Mouse (Mus musculus): ENCODE measurements around the gene Dock6. TPM values are rescaled to one million over a fixed set of nuclear protein-coding genes. Genes with fewer than 3 reads are reported as not detected.
A peak's percentile ranks its signal among the peaks of the same experiment; 100 is the strongest.

Dock6 gene
- polyA plus RNA-seq, 1 experiment from 2014 or later = 11.8 TPM

DNA sequence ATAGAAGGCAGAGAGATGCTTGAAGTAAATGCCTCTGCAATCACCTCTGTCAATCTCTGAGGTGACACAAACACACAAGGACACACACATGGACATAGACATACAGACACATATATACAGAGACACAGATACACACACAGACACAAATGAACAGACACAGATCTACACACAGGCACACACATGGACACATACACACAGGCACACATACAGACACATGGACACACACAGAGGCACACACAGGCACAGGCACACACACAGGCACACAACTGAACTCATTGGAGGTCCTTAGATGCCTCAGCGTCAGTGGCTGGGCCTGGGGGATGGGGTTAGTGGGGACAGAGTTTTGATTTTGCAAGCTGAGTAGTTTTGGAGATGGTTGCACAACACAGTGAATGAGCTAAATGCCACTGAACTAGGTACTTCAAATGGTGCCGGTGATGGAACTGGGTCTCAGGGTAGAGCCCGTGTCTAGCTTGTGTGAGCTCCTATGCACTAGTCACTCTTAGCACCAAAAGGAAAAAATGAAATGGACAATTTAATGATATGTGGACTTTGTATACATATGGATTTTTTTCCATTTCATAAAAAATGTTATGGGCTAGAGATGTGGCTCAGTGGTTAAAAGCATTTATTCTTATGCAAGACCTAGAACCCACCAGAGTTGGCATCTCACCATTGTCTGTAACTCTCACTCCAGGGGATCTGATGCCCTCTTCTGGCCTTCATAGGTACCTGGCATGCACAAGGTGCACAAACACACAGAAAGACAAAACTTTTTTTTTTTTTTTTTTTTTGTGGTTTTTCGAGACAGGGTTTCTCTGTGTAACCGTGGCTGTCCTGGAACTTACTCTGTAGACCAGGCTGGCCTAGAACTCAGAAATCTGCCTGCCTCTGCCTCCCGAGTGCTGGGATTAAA lies 88.1 kb downstream of the Dock6 start:
- WGBS = 97% methylated on average over 6 of the region's 6 CpGs
- Histone ChIP-seq H3K9ac (replicated peaks; ENCODE audit: low read depth, low read length) (no peak overlapping the region), H3K4me2 (ENCODE audit: low read length) (no peak overlapping the region), H3K4me1 (replicated peaks; ENCODE audit: control insufficient read depth, insufficient read depth, low read length) (peaks cover 20% of the 10 kb centered on the region), H3K36me3 (ENCODE audit: control insufficient read depth, insufficient read depth) (no peaks in the 10 kb centered on the region), H3K9me3 (ENCODE audit: control insufficient read depth, low read length) (no peaks in the 10 kb centered on the region), H3K27ac (ENCODE audit: low read length) (no peak overlapping the region), H3K4me3 (replicated peaks; ENCODE audit: low read length) (no peak overlapping the region), H3K27me3 (replicated peaks; ENCODE audit: control insufficient read depth, insufficient read depth, low read length) (no peaks in the 10 kb centered on the region)
- no peak for ATAC-seq

- Histone ChIP-seq H3K4me3 (replicated peaks; ENCODE audit: low read length) (no peak overlapping the region), H3K36me3 (ENCODE audit: control insufficient read depth, insufficient read depth) (no peaks in the 10 kb centered on the region), H3K9me3 (ENCODE audit: control insufficient read depth, low read length) (no peaks in the 10 kb centered on the region), H3K27me3 (replicated peaks; ENCODE audit: control insufficient read depth, insufficient read depth, low read length) (no peaks in the 10 kb centered on the region), H3K4me2 (ENCODE audit: low read length) (no peak overlapping the region), H3K4me1 (replicated peaks; ENCODE audit: control insufficient read depth, insufficient read depth, low read length) (peaks cover 14% of the 10 kb centered on the region), H3K27ac (ENCODE audit: low read length) (no peak overlapping the region), H3K9ac (replicated peaks; ENCODE audit: low read depth, low read length) (no peak overlapping the region)
- no peak for ATAC-seq
These were observed 90.3 kb downstream of the Dock6 start for GRCm38 (mm10) chr9:21762135-21762534.

- peak within 1 kb of the TSS; percentile 69 for H3K9ac ChIP-seq (replicated peaks; ENCODE audit: low read depth, low read length)
- H3K9me3 ChIP-seq (ENCODE audit: control insufficient read depth, low read length) = no peaks in the 10 kb centered on the region
- H3K27me3 ChIP-seq (replicated peaks; ENCODE audit: control insufficient read depth, insufficient read depth, low read length) = no peaks in the 10 kb centered on the region
- H3K27ac ChIP-seq (ENCODE audit: low read length) = peak within 1 kb of the TSS; percentile 81
- ATAC-seq = peak; percentile 97
- H3K4me3 ChIP-seq (replicated peaks; ENCODE audit: low read length) = peak within 1 kb of the TSS; percentile 77
- WGBS = under 1% methylated on average over 48 of the region's 54 CpGs
- peaks cover 14% of the 10 kb centered on the region for H3K4me1 ChIP-seq (replicated peaks; ENCODE audit: control insufficient read depth, insufficient read depth, low read length)
- peak within 1 kb of the TSS; percentile 63 for H3K4me2 ChIP-seq (ENCODE audit: low read length)
- no peaks in the 10 kb centered on the region for H3K36me3 ChIP-seq (ENCODE audit: control insufficient read depth, insufficient read depth)
These were observed 92.0 kb downstream of the Dock6 start, which contains the start of gene Spc24 for GRCm38 (mm10) chr9:21760155-21761088. Spc24 (minus strand) TSS chr9:21760303.

DNA sequence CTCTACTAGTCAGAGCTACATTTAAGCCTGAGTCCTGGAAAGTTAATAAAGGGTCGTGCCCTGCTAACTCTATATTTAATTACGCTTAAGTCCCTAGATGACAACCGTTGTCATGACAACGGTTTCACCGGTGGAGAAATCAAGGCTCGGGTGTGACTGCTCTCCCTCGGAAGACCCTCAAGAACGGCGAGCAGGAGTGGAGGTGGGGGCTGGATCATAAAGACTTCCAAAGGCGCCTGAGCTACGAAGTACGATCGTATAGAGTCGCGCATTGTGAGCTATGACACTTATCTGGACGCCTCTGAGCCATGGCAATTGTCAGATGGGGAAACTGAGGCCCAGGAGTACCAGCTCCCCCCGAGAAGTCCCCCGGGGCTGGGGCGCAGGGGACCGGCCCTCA lies 92.7 kb downstream of the Dock6 start:
- Histone ChIP-seq H3K9ac (replicated peaks; ENCODE audit: low read depth, low read length) (peak overlapping the region; percentile 69), H3K4me2 (ENCODE audit: low read length) (peak overlapping the region; percentile 63), H3K27ac (ENCODE audit: low read length) (no peak overlapping the region), H3K27me3 (replicated peaks; ENCODE audit: control insufficient read depth, insufficient read depth, low read length) (no peaks in the 10 kb centered on the region), H3K4me1 (replicated peaks; ENCODE audit: control insufficient read depth, insufficient read depth, low read length) (peaks cover 14% of the 10 kb centered on the region), H3K4me3 (replicated peaks; ENCODE audit: low read length) (peak overlapping the region; percentile 77), H3K36me3 (ENCODE audit: control insufficient read depth, insufficient read depth) (no peaks in the 10 kb centered on the region), H3K9me3 (ENCODE audit: control insufficient read depth, low read length) (no peaks in the 10 kb centered on the region)
- under 1% methylated on average over 20 of the region's 20 CpGs for WGBS
- ATAC-seq = peak; percentile 0; the same call in 1 of the 2 replicates

GRCm38 (mm10) chr9:21758576-21759529 lies 93.6 kb downstream of the Dock6 start:
- ATAC-seq = no peak
- Histone ChIP-seq H3K4me1 (replicated peaks; ENCODE audit: control insufficient read depth, insufficient read depth, low read length) (peaks cover 14% of the 10 kb centered on the region), H3K9ac (replicated peaks; ENCODE audit: low read depth, low read length) (no peak overlapping the region), H3K9me3 (ENCODE audit: control insufficient read depth, low read length) (no peaks in the 10 kb centered on the region), H3K4me2 (ENCODE audit: low read length) (peak overlapping the region; percentile 63), H3K36me3 (ENCODE audit: control insufficient read depth, insufficient read depth) (no peaks in the 10 kb centered on the region), H3K27me3 (replicated peaks; ENCODE audit: control insufficient read depth, insufficient read depth, low read length) (no peaks in the 10 kb centered on the region), H3K4me3 (replicated peaks; ENCODE audit: low read length) (peak overlapping the region; percentile 77), H3K27ac (ENCODE audit: low read length) (no peak overlapping the region)
- 53% methylated on average over 14 of the region's 14 CpGs for WGBS

- H3K4me2 ChIP-seq (ENCODE audit: low read length) = no peak overlapping the region
- H3K36me3 ChIP-seq (ENCODE audit: control insufficient read depth, insufficient read depth) = no peaks in the 10 kb centered on the region
- no peak overlapping the region for H3K9ac ChIP-seq (replicated peaks; ENCODE audit: low read depth, low read length)
- H3K27ac ChIP-seq (ENCODE audit: low read length) = no peak overlapping the region
- peaks cover 9% of the 10 kb centered on the region for H3K4me1 ChIP-seq (replicated peaks; ENCODE audit: control insufficient read depth, insufficient read depth, low read length)
- no peak for ATAC-seq
- WGBS = 77% methylated on average over 13 of the region's 13 CpGs
- no peaks in the 10 kb centered on the region for H3K27me3 ChIP-seq (replicated peaks; ENCODE audit: control insufficient read depth, insufficient read depth, low read length)
- H3K9me3 ChIP-seq (ENCODE audit: control insufficient read depth, low read length) = no peaks in the 10 kb centered on the region
- H3K4me3 ChIP-seq (replicated peaks; ENCODE audit: low read length) = no peak overlapping the region
These were observed 97.7 kb downstream of the Dock6 start for GRCm38 (mm10) chr9:21754516-21755321.

GRCm38 (mm10) chr9:21754003-21754402 lies 98.4 kb downstream of the Dock6 start:
- WGBS = 91% methylated on average over 2 of the region's 2 CpGs

DNA sequence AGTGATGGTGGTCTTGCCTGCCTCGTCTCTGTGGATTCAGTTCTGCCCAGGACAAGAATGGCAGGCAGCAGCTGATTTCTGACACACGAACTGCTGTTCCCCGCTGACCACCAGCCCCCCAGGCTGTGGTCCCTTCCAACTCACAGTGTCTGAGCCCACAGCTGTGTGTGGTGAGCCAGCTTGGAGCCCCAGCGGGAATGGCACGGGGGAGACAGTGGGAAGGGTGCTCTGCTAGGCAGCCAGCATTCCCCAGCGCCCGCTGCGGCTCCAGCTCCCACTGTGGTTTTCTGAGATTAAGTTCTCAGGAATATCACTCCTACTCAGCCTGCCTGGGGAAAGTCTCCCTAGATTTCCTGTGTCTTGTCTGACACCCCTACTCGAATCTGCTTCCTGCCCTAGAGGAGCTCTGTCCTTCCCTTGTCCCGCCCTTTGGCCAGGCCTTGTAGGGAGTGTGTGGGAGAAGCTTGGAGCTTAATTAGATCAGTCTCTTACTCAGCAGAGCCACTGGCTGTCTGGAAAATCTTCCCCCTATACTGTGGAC lies 100.1 kb downstream of the Dock6 start:
- Histone ChIP-seq H3K36me3 (ENCODE audit: control insufficient read depth, insufficient read depth) (peaks cover 11% of the 10 kb centered on the region; the same call in 1 of the 2 replicates), H3K4me1 (replicated peaks; ENCODE audit: control insufficient read depth, insufficient read depth, low read length) (peaks cover 7% of the 10 kb centered on the region), H3K27me3 (replicated peaks; ENCODE audit: control insufficient read depth, insufficient read depth, low read length) (no peaks in the 10 kb centered on the region), H3K27ac (ENCODE audit: low read length) (no peak overlapping the region), H3K4me2 (ENCODE audit: low read length) (no peak overlapping the region), H3K4me3 (replicated peaks; ENCODE audit: low read length) (no peak overlapping the region), H3K9me3 (ENCODE audit: control insufficient read depth, low read length) (no peaks in the 10 kb centered on the region), H3K9ac (replicated peaks; ENCODE audit: low read depth, low read length) (no peak overlapping the region)
- WGBS = 66% methylated on average over 10 of the region's 10 CpGs
- ATAC-seq = no peak

More at GRCm38 (mm10) chr9:21754003-21754402, 98.4 kb downstream of the Dock6 start:
- no peaks in the 10 kb centered on the region for H3K9me3 ChIP-seq (ENCODE audit: control insufficient read depth, low read length)
- peaks cover 3% of the 10 kb centered on the region; the same call in 1 of the 2 replicates for H3K4me1 ChIP-seq (replicated peaks; ENCODE audit: control insufficient read depth, insufficient read depth, low read length)
- no peak for ATAC-seq
- no peak overlapping the region for H3K27ac ChIP-seq (ENCODE audit: low read length)
- H3K27me3 ChIP-seq (replicated peaks; ENCODE audit: control insufficient read depth, insufficient read depth, low read length) = no peaks in the 10 kb centered on the region
- no peak overlapping the region for H3K4me2 ChIP-seq (ENCODE audit: low read length)
- H3K36me3 ChIP-seq (ENCODE audit: control insufficient read depth, insufficient read depth) = peaks cover under 1% of the 10 kb centered on the region; the same call in 1 of the 2 replicates
- no peak overlapping the region for H3K4me3 ChIP-seq (replicated peaks; ENCODE audit: low read length)
- H3K9ac ChIP-seq (replicated peaks; ENCODE audit: low read depth, low read length) = no peak overlapping the region

Measured in forebrain, embryonic 16.5 days (tissue).